Mouse (Mus musculus) olfactory bulb, adult 2 months (tissue): ENCODE data around the gene Grm7. TPM values are rescaled to one million over a fixed set of nuclear protein-coding genes. Genes with fewer than 3 reads are reported as not detected.

Experiments used
- H3K27ac ChIP-seq: fragments of 200-500 bp; 2 replicates; pipeline ENCODE4 v1.5.1; 2012; ENCODE audit warnings: low read depth, low read length; ENCODE audit not compliant: insufficient read depth
- H3K4me1 ChIP-seq: fragments of 200-500 bp; 2 replicates; pipeline ENCODE4 v1.6.1; 2012; ENCODE audit warnings: low read length; ENCODE audit not compliant: control insufficient read depth, insufficient read depth
- H3K4me3 ChIP-seq: fragments of 200-500 bp; 2 replicates; pipeline ENCODE4 v1.5.1; 2012; ENCODE audit warnings: mild to moderate bottlenecking, low read depth, low read length, moderate library complexity; ENCODE audit not compliant: insufficient read depth
- CTCF ChIP-seq: fragments of 200-500 bp; IDR thresholded peaks from 2 replicates; pipeline ENCODE4 v1.5.1; 2012; ENCODE audit warnings: low read depth, mild to moderate bottlenecking, low read length, moderate library complexity; ENCODE audit not compliant: insufficient read depth
- POLR2A ChIP-seq: fragments of 200-500 bp; IDR thresholded peaks from 2 replicates; pipeline ENCODE4 v1.6.1; 2012; ENCODE audit warnings: mild to moderate bottlenecking, low read depth, low read length, moderate library complexity; ENCODE audit not compliant: insufficient read depth
- WGBS: fragments of 180-500 bp; shearing (Covaris S2); methylation state at CpG from one replicate; pipeline ENCODE4 v1.1.7; 2018; 5-methylcytosine and 5-hydroxymethylcytosine counted together
- polyA plus RNA-seq: library from polyadenylated mRNA; stranded (reverse); fragments of >200 nt; gene quantifications from 2 replicates; pipeline ENCODE4 v1.2.4, GENCODE M21; 2012; ENCODE audit warnings: low replicate concordance; ENCODE audit not compliant: missing spikeins, insufficient read depth, insufficient read length

The Grm7 gene
- polyA plus RNA-seq, 1 experiment, result not detected

DNA sequence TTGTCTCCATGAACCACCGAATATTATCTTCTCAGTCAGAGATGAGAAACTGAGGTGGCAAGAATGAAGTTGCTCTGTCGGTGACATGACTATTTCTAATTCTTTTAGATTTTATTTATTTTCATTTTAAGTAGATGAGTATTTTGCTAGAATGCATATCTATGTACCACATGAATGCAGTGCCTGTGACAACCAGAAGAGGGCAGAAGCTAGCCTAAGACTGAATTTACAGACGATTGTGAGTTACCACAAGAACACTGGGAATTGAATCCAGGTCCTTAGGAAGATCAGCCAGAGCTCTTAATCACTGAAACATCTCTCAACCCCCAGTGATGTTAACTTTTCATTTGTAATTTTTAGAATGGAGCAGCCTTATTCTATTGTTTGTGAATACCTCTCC, 412.4 kb downstream of the Grm7 start:
- no peak overlapping the region for H3K27ac ChIP-seq
- H3K4me1 ChIP-seq, result no peaks in the 10 kb centered on the region
- 95% methylated on average over 3 of the region's 3 CpGs for WGBS
- H3K4me3 ChIP-seq, result no peak overlapping the region
- TF ChIP-seq POLR2A (no peak), CTCF (no peak)

GRCm38 (mm10) chr6:111060004-111060403, 414.6 kb downstream of the Grm7 start:
- Histone ChIP-seq H3K27ac (no peak overlapping the region), H3K4me1 (no peaks in the 10 kb centered on the region), H3K4me3 (no peak overlapping the region)
- TF ChIP-seq CTCF, result no peak
- no peak for TF ChIP-seq POLR2A
- WGBS, result 75% methylated on average over 4 of the region's 4 CpGs

DNA sequence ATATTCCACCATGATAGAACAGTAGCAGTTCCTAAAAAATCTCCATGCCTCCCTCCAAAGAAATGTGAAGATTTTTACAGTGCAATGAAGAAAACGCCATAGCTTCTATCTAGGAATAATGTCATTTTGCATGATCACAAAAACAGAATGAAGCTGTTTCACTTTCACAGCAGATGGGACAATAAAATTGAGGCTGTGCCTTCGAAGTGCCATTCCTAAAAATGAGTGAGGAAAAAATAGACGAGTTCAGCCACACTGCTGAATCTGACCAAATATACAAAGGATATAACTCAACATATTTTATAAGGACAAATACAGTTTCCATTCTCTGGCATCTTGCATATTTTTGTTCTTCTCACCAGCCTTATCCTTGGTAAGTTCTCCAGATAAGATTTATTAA, 439.2 kb downstream of the Grm7 start:
- Histone ChIP-seq H3K27ac (no peak overlapping the region), H3K4me3 (no peak overlapping the region), H3K4me1 (no peaks in the 10 kb centered on the region)
- WGBS, result 90% methylated on average over 3 of the region's 3 CpGs
- TF ChIP-seq POLR2A (no peak), CTCF (no peak)

GRCm38 (mm10) chr6:111094818-111095217, 449.4 kb downstream of the Grm7 start:
- Histone ChIP-seq H3K4me3 (no peak overlapping the region), H3K4me1 (no peaks in the 10 kb centered on the region), H3K27ac (no peak overlapping the region)
- TF ChIP-seq POLR2A, result no peak
- TF ChIP-seq CTCF, result no peak
- 89% methylated on average over 1 of the region's 1 CpGs for WGBS

DNA sequence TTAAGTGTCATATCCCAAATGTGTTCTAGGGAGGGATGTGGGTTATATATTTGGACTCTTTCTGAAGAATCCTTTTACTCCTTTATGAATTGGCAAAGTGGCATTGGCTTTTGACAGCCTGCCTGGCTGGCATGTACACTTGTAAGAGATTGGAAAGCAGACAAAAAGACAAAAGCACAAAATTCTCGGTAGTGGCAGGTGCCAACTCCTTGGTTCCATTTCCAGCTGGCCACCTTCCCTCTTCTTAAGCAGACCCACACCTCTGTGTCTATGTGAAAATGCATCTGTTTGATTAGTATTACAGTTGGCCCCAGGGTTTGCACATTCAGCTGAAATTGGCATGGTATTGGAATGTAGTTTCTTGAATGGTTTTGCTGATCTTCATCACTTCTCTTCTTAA, 460.1 kb downstream of the Grm7 start:
- TF ChIP-seq POLR2A (no peak), CTCF (no peak)
- no peak overlapping the region for H3K27ac ChIP-seq
- H3K4me3 ChIP-seq, result no peak overlapping the region
- WGBS, result 38% methylated on average over 1 of the region's 1 CpGs
- H3K4me1 ChIP-seq, result no peaks in the 10 kb centered on the region

DNA sequence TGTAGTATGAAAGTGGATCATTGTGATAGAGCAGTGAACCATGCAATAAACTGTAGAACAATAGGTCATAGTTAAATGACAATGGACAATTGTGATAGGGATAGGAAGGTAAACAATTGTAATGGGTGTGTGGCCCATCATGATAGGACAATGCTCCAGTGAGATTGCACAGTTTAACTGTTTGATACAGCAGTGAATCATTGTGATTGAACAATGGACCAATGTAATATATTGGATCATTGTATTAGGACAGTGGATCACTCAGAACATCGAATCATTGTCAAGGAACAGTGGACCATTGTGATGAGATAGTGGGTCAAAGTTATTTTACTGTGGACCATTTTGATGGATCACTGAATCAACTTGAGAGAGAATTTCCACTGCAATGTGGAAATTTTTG, 515.7 kb downstream of the Grm7 start:
- Histone ChIP-seq H3K4me1 (no peaks in the 10 kb centered on the region), H3K27ac (no peak overlapping the region), H3K4me3 (no peak overlapping the region)
- 78% methylated on average over 1 of the region's 1 CpGs for WGBS
- TF ChIP-seq POLR2A (no peak), CTCF (no peak)

- WGBS, result 74% methylated on average over 3 of the region's 3 CpGs
- Histone ChIP-seq H3K4me3 (no peak overlapping the region), H3K27ac (no peak overlapping the region), H3K4me1 (no peaks in the 10 kb centered on the region)
- TF ChIP-seq POLR2A, result no peak
- no peak for TF ChIP-seq CTCF
Measured at GRCm38 (mm10) chr6:111195333-111195732, 550.0 kb downstream of the Grm7 start.

DNA sequence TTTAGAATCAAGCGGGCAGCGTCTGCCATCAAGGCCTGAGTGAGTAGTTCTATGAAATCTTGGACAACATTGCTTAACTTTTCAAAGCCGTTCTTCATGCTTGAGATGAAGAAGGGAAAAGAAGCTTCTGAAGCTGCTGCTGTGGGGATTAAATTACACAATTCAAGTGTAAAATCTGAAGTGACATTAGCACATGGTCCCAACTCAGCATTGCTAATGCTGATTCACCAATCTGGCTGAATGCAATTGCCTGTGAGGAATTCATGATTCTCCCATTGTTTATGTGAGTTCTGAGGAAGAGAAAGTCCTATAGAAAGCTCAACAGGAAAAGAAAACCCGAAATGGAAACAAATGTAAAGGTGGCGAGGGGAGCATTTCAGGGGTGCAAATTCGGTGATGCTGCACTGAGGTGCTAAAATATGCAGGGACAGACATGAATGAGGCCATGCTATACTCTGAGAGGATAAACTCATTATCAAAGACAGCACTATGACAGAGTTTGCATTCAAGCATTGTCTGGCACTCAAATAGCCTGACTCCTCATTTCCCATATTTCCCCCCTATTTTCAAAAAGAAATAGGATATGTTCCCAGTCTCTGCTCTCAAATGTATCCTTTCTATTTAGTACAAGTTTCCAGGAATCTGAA, 575.8 kb downstream of the Grm7 start:
- no peak overlapping the region for H3K27ac ChIP-seq
- WGBS, result 65% methylated on average over 6 of the region's 6 CpGs
- H3K4me3 ChIP-seq, result no peak overlapping the region
- TF ChIP-seq POLR2A (no peak), CTCF (no peak)
- no peaks in the 10 kb centered on the region for H3K4me1 ChIP-seq

DNA sequence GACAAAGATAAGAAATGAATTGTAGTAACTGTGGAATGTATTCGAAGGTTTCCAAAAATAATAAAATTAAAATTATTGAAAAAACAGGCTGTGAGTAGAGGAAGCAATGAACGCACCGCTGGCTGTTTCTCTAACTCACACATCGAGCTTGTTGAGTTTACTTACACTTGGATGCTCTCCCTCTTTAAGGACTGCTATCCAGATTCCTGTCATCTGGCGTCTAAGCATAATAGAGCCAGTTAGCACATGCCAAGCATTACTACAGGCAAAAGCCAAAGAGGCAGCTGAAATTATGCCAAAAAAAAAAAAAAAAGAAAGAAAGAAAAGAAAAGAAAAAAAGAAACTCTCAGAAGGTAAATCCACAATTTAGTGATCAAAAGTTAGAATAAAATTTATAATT, 609.8 kb downstream of the Grm7 start:
- Histone ChIP-seq H3K4me3 (no peak overlapping the region), H3K27ac (no peak overlapping the region), H3K4me1 (no peaks in the 10 kb centered on the region)
- TF ChIP-seq POLR2A (no peak), CTCF (no peak)
- 59% methylated on average over 5 of the region's 5 CpGs for WGBS

GRCm38 (mm10) chr6:111256939-111257338, 611.6 kb downstream of the Grm7 start:
- no peak overlapping the region for H3K4me3 ChIP-seq
- 92% methylated on average over 3 of the region's 3 CpGs for WGBS
- H3K4me1 ChIP-seq, result no peaks in the 10 kb centered on the region
- no peak overlapping the region for H3K27ac ChIP-seq
- TF ChIP-seq CTCF (no peak), POLR2A (no peak)
